Mouse (Mus musculus): Measurements from ENCODE around the gene Zcchc3.

GRCm38 (mm10) chr2:152375652-152376344, 39.0 kb downstream of the Zcchc3 start:
- TF ChIP-seq CTCF (IDR thresholded peaks at IDR 0.05; ENCODE audit: borderline replicate concordance, control insufficient read depth, extremely low read depth, insufficient read depth, low read length, poor library complexity) (no peak), POLR2A (IDR thresholded peaks at IDR 0.05; ENCODE audit: control insufficient read depth, extremely low read depth, insufficient read depth, low read length, poor library complexity) (no peak)
